Comparison of ENCODE assay signal across 19 mouse cellular contexts in genomic region chr7:89798358-89799020, GRCm38 (mm10).
A peak's percentile ranks its signal among the peaks of the same experiment; 100 is the strongest.
DNase-seq lines count a peak whose midpoint lies in the region; ATAC-seq lines count a peak whose summit lies in the region.
"Had no signal": no experiment of that assay in that cellular context is flagged by ENCODE, and none has a peak within 500 bp of the region (broad histone marks: within the 10 kb centered on the region; RNA-seq: fewer than 3 reads in every experiment).

No protein-coding gene starts in this region.

- H3K36me3 ChIP-seq in hindbrain, embryonic 10.5 days: no peaks in the 10 kb centered on the region
- H3K36me3 ChIP-seq in hindbrain, embryonic 14.5 days (replicated peaks; ENCODE audit: control insufficient read depth, insufficient read depth): no peaks in the 10 kb centered on the region
- H3K36me3 ChIP-seq in embryonic facial prominence, embryonic 13.5 days: no peaks in the 10 kb centered on the region
- H3K36me3 ChIP-seq: G1E; heart, embryonic 15.5 days had no signal

- peak; percentile 19 for DNase-seq in embryo, embryonic 11 days
- no peak for DNase-seq in embryo, embryonic 9.5 days (ENCODE audit: extremely low spot score)
- DNase-seq in hindbrain, embryonic 10.5 days (ENCODE audit: low spot score): no peak
- no peak for DNase-seq in hindbrain, embryonic 14.5 days (ENCODE audit: low spot score)
- peak; percentile 44 for DNase-seq in 3T3-L1 (ENCODE audit: low read depth, low spot score)
- DNase-seq in right cerebral cortex, postnatal 36 days (ENCODE audit: low spot score in 2 of 2): no peak
- no peak for DNase-seq in urinary bladder, adult 18-20 months (ENCODE audit: low spot score in 2 of 2)
- DNase-seq: adrenal gland, postnatal 25 days; cerebellum, adult 2 months; forebrain, postnatal 0 days; heart, adult 18-20 months; liver, postnatal 0 days; lung, postnatal 14 days; right cerebral cortex, adult 18-20 months had no signal

- H3K9ac ChIP-seq in hindbrain, embryonic 14.5 days: no peak overlapping the region
- H3K9ac ChIP-seq in embryonic facial prominence, embryonic 13.5 days: no peak overlapping the region; the same call in 1 of the 2 replicates
- H3K9ac ChIP-seq: forebrain, postnatal 0 days; heart, embryonic 15.5 days; liver, postnatal 0 days had no signal

- H3K4me2 ChIP-seq in hindbrain, embryonic 14.5 days (replicated peaks): no peak overlapping the region
- peak overlapping the region; percentile 26 for H3K4me2 ChIP-seq in embryonic facial prominence, embryonic 13.5 days
- H3K4me2 ChIP-seq: heart, embryonic 15.5 days had no signal

- H3K27me3 ChIP-seq in hindbrain, embryonic 10.5 days (ENCODE audit: insufficient read depth, poor library complexity, severe bottlenecking): no peaks in the 10 kb centered on the region
- H3K27me3 ChIP-seq in hindbrain, embryonic 14.5 days (ENCODE audit: control insufficient read depth, insufficient read depth, low read length): no peaks in the 10 kb centered on the region
- no peaks in the 10 kb centered on the region for H3K27me3 ChIP-seq in embryonic facial prominence, embryonic 13.5 days
- H3K27me3 ChIP-seq: heart, embryonic 15.5 days had no signal

- no peak for ATAC-seq in hindbrain, embryonic 14.5 days (ENCODE audit: low FRiP score)
- no peak for ATAC-seq in embryonic facial prominence, embryonic 13.5 days (ENCODE audit: insufficient number of reproducible peaks, insufficient read depth, low FRiP score, low TSS enrichment, low read depth)
- ATAC-seq: forebrain, postnatal 0 days; liver, postnatal 0 days had no signal

- H3K9me3 ChIP-seq in hindbrain, embryonic 10.5 days: no peaks in the 10 kb centered on the region
- H3K9me3 ChIP-seq in hindbrain, embryonic 14.5 days (ENCODE audit: control insufficient read depth, low read length): no peaks in the 10 kb centered on the region
- H3K9me3 ChIP-seq in embryonic facial prominence, embryonic 13.5 days: no peaks in the 10 kb centered on the region
- H3K9me3 ChIP-seq: G1E; heart, embryonic 15.5 days had no signal

- WGBS in hindbrain, embryonic 10.5 days: 44% methylated on average over 8 of the region's 8 CpGs
- WGBS in hindbrain, embryonic 14.5 days: 49% methylated on average over 8 of the region's 8 CpGs
- 25% methylated on average over 8 of the region's 8 CpGs for WGBS in embryonic facial prominence, embryonic 13.5 days

- H3K4me1 ChIP-seq in hindbrain, embryonic 10.5 days (replicated peaks): peaks cover 30% of the 10 kb centered on the region
- no peaks in the 10 kb centered on the region for H3K4me1 ChIP-seq in hindbrain, embryonic 14.5 days (replicated peaks; ENCODE audit: control insufficient read depth, insufficient read depth, low read length)
- H3K4me1 ChIP-seq in embryonic facial prominence, embryonic 13.5 days: peaks cover 30% of the 10 kb centered on the region
- H3K4me1 ChIP-seq: heart, embryonic 15.5 days; megakaryocyte, embryonic 14.5 days had no signal

- H3K27ac ChIP-seq in hindbrain, embryonic 10.5 days: peak overlapping the region; percentile 64; the same call in 1 of the 2 replicates
- no peak overlapping the region for H3K27ac ChIP-seq in hindbrain, embryonic 14.5 days
- H3K27ac ChIP-seq in embryonic facial prominence, embryonic 13.5 days: peak overlapping the region; percentile 44
- H3K27ac ChIP-seq: heart, embryonic 15.5 days had no signal

- H3K4me3 ChIP-seq in hindbrain, embryonic 10.5 days: no peak overlapping the region
- no peak overlapping the region for H3K4me3 ChIP-seq in hindbrain, embryonic 14.5 days (replicated peaks; ENCODE audit: low read length)
- no peak overlapping the region for H3K4me3 ChIP-seq in embryonic facial prominence, embryonic 13.5 days
- H3K4me3 ChIP-seq: erythroblast, embryonic 14.5 days; heart, embryonic 15.5 days; megakaryocyte, embryonic 14.5 days had no signal

Comparison
In these comparisons a context has a peak if more than half of its experiments do, and no peak if none do; other contexts are left out.
1. DNase-seq: peak in embryo, embryonic 11 days (single experiment) and 3T3-L1 (single experiment); none in embryo, embryonic 9.5 days (single experiment), hindbrain, embryonic 10.5 days (single experiment), hindbrain, embryonic 14.5 days (single experiment), right cerebral cortex, postnatal 36 days (0 of 2) and urinary bladder, adult 18-20 months (0 of 2).